Mouse (Mus musculus): ENCODE measurements at regions not wholly inside any gene's neighbourhood (a gene's known extent, or its start where the extent isn't known, plus 50 kb on each side); places are given as distances from the start of the nearest gene placed in this dataset.

GRCm38 (mm10) chr13:52702201-52702611, 119.2 kb downstream of the Syk start:
- peak; percentile 15 to 25 for DNase-seq (ENCODE audit: low spot score in 2 of 2)

GRCm38 (mm10) chr13:52703401-52704164, 120.6 kb downstream of the Syk start:
- no peak for DNase-seq (ENCODE audit: low spot score in 2 of 2)

- no peak for DNase-seq (ENCODE audit: low spot score in 2 of 2)
Observed at GRCm38 (mm10) chr13:52704673-52705072, 121.7 kb downstream of the Syk start.

GRCm38 (mm10) chr13:52709580-52709979, 126.6 kb downstream of the Syk start:
- no peak for DNase-seq (ENCODE audit: low spot score in 2 of 2)

- peak; percentile 60 for DNase-seq (ENCODE audit: low spot score in 2 of 2)
Observed at GRCm38 (mm10) chr13:52711713-52712369, 128.9 kb downstream of the Syk start.

GRCm38 (mm10) chr13:52721463-52721862, 138.5 kb downstream of the Syk start:
- DNase-seq (ENCODE audit: low spot score in 2 of 2) = no peak

GRCm38 (mm10) chr13:52722718-52723117, 139.7 kb downstream of the Syk start:
- DNase-seq (ENCODE audit: low spot score in 2 of 2) = no peak

- DNase-seq (ENCODE audit: low spot score in 2 of 2) = peak; percentile 23 to 66
Observed at GRCm38 (mm10) chr13:52726043-52726442, 143.1 kb downstream of the Syk start.

- DNase-seq (ENCODE audit: low spot score in 2 of 2) = no peak
Observed at GRCm38 (mm10) chr13:52726525-52726924, 143.6 kb downstream of the Syk start.

- DNase-seq (ENCODE audit: low spot score in 2 of 2) = no peak
Observed at GRCm38 (mm10) chr13:52735453-52735933, 152.5 kb downstream of the Syk start.

GRCm38 (mm10) chr13:52735934-52736523, 153.1 kb downstream of the Syk start:
- DNase-seq (ENCODE audit: low spot score in 2 of 2) = peak; percentile 34 to 64

GRCm38 (mm10) chr13:52738095-52738660, 155.2 kb downstream of the Syk start:
- DNase-seq (ENCODE audit: low spot score in 2 of 2) = no peak

- no peak for DNase-seq (ENCODE audit: low spot score in 2 of 2)
Observed at GRCm38 (mm10) chr13:52741371-52741770, 158.4 kb downstream of the Syk start.

GRCm38 (mm10) chr13:52756005-52756404, 173.0 kb downstream of the Syk start:
- no peak for DNase-seq (ENCODE audit: low spot score in 2 of 2)

- peak in 1 of 2 experiments; percentile 48 for DNase-seq (ENCODE audit: low spot score in 2 of 2)
Observed at GRCm38 (mm10) chr13:52765508-52766181, 163.8 kb downstream of the Auh start.

GRCm38 (mm10) chr13:52766236-52766635, 163.2 kb downstream of the Auh start:
- DNase-seq (ENCODE audit: low spot score in 2 of 2) = no peak

GRCm38 (mm10) chr13:52769956-52770355, 159.5 kb downstream of the Auh start:
- no peak for DNase-seq (ENCODE audit: low spot score in 2 of 2)

- no peak for DNase-seq (ENCODE audit: low spot score in 2 of 2)
Observed at GRCm38 (mm10) chr13:52771518-52771917, 158.0 kb downstream of the Auh start.

- no peak for DNase-seq (ENCODE audit: low spot score in 2 of 2)
Observed at GRCm38 (mm10) chr13:52772081-52772480, 157.4 kb downstream of the Auh start.

- DNase-seq (ENCODE audit: low spot score in 2 of 2) = no peak
Observed at GRCm38 (mm10) chr13:52777396-52778034, 152.0 kb downstream of the Auh start.

- no peak for DNase-seq (ENCODE audit: low spot score in 2 of 2)
Observed at GRCm38 (mm10) chr13:52778848-52779247, 150.6 kb downstream of the Auh start.
